Mouse (Mus musculus): ENCODE results near the gene Gm32717. TPM values are rescaled to one million over a fixed set of nuclear protein-coding genes. Genes with fewer than 3 reads are reported as not detected.

The Gm32717 gene
- 0.09 and 0.20 TPM in 2 replicates for polyA plus RNA-seq (2015; fragmentation: Nextera tagmentation; extraction: Ambion mirVana)

GRCm38 (mm10) chr10:118240680-118241079 lies at the start of gene Gm32717:
TSS of gene Gm32717 (minus strand) at chr10:118240780.

GRCm38 (mm10) chr10:118258388-118258787 lies 17.8 kb upstream of the Gm32717 start, which contains the start of gene Gm32802:
TSS of gene Gm32802 (plus strand) at chr10:118258688.

GRCm38 (mm10) chr10:118204642-118205041 lies 35.9 kb downstream of the Gm32717 start, which contains the start of gene Il22:
TSS of gene Il22 (plus strand) at chr10:118204942.

Other genes with a start within 250 kb of the Gm32717 start
- 15.1 and 15.2 TPM in 2 replicates for gene Mdm1, start 99.0 kb downstream of the Gm32717 start, polyA plus RNA-seq (2015; fragmentation: Nextera tagmentation; extraction: Ambion mirVana)
- not detected in 2 replicates for gene Il22, start 35.8 kb downstream of the Gm32717 start, polyA plus RNA-seq (2015; fragmentation: Nextera tagmentation; extraction: Ambion mirVana)
- 0.09 and 0.20 TPM in 2 replicates for gene Gm32802, start 17.9 kb upstream of the Gm32717 start, polyA plus RNA-seq (2015; fragmentation: Nextera tagmentation; extraction: Ambion mirVana)
- gene Iltifb, start 54.3 kb upstream of the Gm32717 start, polyA plus RNA-seq (2015; fragmentation: Nextera tagmentation; extraction: Ambion mirVana) = 0.52 TPM in 1 of 2 replicates, not detected in the other
- not detected in 2 replicates for gene Gm9040, start 86.2 kb upstream of the Gm32717 start, polyA plus RNA-seq (2015; fragmentation: Nextera tagmentation; extraction: Ambion mirVana)
- not detected in 2 replicates for gene Gm9044, start 91.6 kb upstream of the Gm32717 start, polyA plus RNA-seq (2015; fragmentation: Nextera tagmentation; extraction: Ambion mirVana)
- 0.12 TPM in 1 of 2 replicates, not detected in the other for gene Gm9045, start 97.1 kb upstream of the Gm32717 start, polyA plus RNA-seq (2015; fragmentation: Nextera tagmentation; extraction: Ambion mirVana)
- gene Gm9046, start 102.5 kb upstream of the Gm32717 start, polyA plus RNA-seq (2015; fragmentation: Nextera tagmentation; extraction: Ambion mirVana) = not detected in 2 replicates
- gene Gm9048, start 107.9 kb upstream of the Gm32717 start, polyA plus RNA-seq (2015; fragmentation: Nextera tagmentation; extraction: Ambion mirVana) = 0.09 TPM in 1 of 2 replicates, not detected in the other
- gene Gm9049, start 113.3 kb upstream of the Gm32717 start, polyA plus RNA-seq (2015; fragmentation: Nextera tagmentation; extraction: Ambion mirVana) = 0.12 TPM in 1 of 2 replicates, not detected in the other
- not detected in 2 replicates for gene Ifng, start 200.3 kb upstream of the Gm32717 start, polyA plus RNA-seq (2015; fragmentation: Nextera tagmentation; extraction: Ambion mirVana)